Mouse (Mus musculus) liver, postnatal 0 days (tissue): ENCODE data around the gene Zfp622.

ENCODE experiments used
- CTCF ChIP-seq: sonication (generic); IDR thresholded peaks from 2 replicates; pipeline ENCODE4 v1.5.1; 2016; ENCODE audit warnings: antibody characterized with exemption, low read depth
- EP300 ChIP-seq: IDR thresholded peaks from 2 replicates; pipeline ENCODE4 v1.6.1; 2016; ENCODE audit warnings: antibody characterized with exemption, low read depth, mild to moderate bottlenecking

DNA sequence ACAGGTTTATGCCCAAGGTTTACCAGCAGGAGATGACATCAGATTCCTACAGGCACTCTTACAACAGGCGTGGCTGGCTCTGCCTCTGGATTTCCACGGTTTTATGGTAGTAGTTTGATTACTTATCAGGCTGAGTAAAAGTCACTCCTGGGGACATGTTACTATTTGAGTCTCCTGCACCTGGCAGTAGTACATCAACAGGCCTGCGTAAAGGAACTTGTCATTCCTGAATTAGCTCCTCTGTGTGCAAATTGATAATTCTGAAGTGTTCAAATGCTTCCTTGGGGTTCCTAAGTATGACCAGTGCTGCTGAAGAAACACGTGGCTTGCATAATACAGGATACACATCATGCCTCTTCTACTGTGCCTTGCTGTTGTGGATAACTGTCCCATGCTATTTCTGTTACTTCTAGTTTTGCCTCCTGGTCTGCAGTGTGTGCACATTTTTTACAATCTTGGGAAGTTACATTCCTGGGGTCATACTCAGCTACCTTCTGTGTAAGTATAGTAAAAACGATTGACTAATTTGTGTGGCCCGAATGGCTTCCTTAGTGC, 17.9 kb upstream of the Zfp622 start:
- TF ChIP-seq CTCF, result no peak
- TF ChIP-seq EP300, result no peak
